Mouse (Mus musculus) liver, adult 2 months (tissue): Measurements from ENCODE around the gene Tmem198.

Source experiments
- CTCF ChIP-seq: fragments of 200-500 bp; IDR thresholded peaks from 2 replicates; pipeline ENCODE4 v1.5.1; 2011; ENCODE audit warnings: low read depth, low read length, control low read depth
- POLR2A ChIP-seq: fragments of 200-500 bp; IDR thresholded peaks from 2 replicates; pipeline ENCODE4 v1.6.1; 2011; ENCODE audit warnings: low read length, control low read depth; ENCODE audit not compliant: insufficient read depth; ENCODE audit errors: extremely low read depth

DNA sequence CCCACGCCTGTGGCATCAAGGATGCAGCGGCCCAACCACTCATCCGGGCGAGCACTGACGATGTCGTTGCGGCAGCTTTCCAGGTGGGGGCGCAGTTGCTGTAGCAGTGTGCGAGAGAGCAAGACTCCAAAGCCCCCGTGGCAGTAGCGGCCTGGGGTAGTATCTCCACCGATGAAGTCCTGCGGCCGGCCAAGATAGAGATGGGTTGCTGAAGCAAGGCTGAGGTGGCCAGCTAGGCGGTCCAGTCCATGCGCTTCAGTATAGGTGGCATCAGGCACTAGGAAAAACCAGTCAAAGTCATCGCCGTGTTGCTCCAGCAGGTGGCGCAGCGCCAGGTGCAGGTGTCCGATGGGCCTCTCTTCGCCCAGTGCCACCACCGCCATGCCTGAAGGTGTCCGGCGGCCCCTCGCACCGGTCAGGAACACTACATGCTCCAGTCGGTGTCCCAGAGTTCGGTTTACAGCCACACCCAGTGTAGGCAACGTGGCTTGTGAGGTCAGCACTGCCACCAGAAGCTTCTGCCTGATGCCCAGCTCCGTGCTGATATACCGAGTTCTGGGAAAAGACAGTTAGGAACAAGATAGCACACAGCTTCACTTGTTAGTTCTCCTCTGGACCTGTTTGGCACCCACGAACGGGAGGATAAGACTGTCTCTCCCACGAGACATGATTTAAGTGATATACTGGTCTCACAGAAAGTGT is 1.9 kb upstream of the Tmem198 start:
- peak; percentile 81 for TF ChIP-seq CTCF
- TF ChIP-seq POLR2A, result no peak
